Mouse (Mus musculus) gastrocnemius, adult 8-10 months (tissue): ENCODE results near the gene Vmn1r7. TPM values are rescaled to one million over a fixed set of nuclear protein-coding genes. Genes with fewer than 3 reads are reported as not detected.
"Not testable (repeated sequence)": the region's sequence is repeated elsewhere in the genome, so short reads cannot be mapped to it uniquely, and the experiment has no call there.

ENCODE experiments used
- DNase-seq, 2 experiments: peaks; one replicate each; pipeline ENCODE4 v3.0.0; 2022; ENCODE audit warnings: low spot score in 2 of 2
- total RNA-seq, 4 experiments: library from RNA; stranded (reverse); gene quantifications; 2 replicates each; pipeline ENCODE4 v1.2.4; 2022

Gene Vmn1r7
- total RNA-seq = not detected

- not testable (repeated sequence) for DNase-seq
These were observed at the start of gene Vmn1r7 for GRCm38 (mm10) chr6:57025224-57025623. Gene Vmn1r7 (minus strand): TSS chr6:57025324.

GRCm38 (mm10) chr6:57066487-57066886 is 41.4 kb upstream of the Vmn1r7 start, which contains the start of gene Vmn1r9:
Gene Vmn1r9 (plus strand): TSS chr6:57066787.
- no peak for DNase-seq

GRCm38 (mm10) chr6:57063730-57064129 is 38.6 kb upstream of the Vmn1r7 start:
- DNase-seq = no peak

- DNase-seq = no peak
These were observed 9.6 kb upstream of the Vmn1r7 start for GRCm38 (mm10) chr6:57034674-57035073.

- no peak for DNase-seq
These were observed 6.9 kb upstream of the Vmn1r7 start, which contains the start of gene Vmn1r8 for GRCm38 (mm10) chr6:57031984-57032383. Gene Vmn1r8 (plus strand): TSS chr6:57032284.

GRCm38 (mm10) chr6:56996943-56997342 is 28.2 kb downstream of the Vmn1r7 start, which contains the start of gene Vmn1r6:
Gene Vmn1r6 (plus strand): TSS chr6:56997243.
- DNase-seq = no peak

Other genes with a start within 250 kb of the Vmn1r7 start
- gene Kbtbd2, start 227.5 kb downstream of the Vmn1r7 start, total RNA-seq = 10 to 100 TPM; 22.5 to 29.1 (median 23.6) TPM
- 10 to 100 TPM; 58.9 to 65.0 (median 60.8) TPM for gene Fkbp9, start 193.3 kb downstream of the Vmn1r7 start, total RNA-seq
- 10 to 100 TPM; 42.6 to 57.6 (median 54.1) TPM for gene Nt5c3, start 101.4 kb downstream of the Vmn1r7 start, total RNA-seq
- under 1 TPM in 1 of 4 experiments, not detected in 3; 0.19 TPM for gene Vmn1r4, start 101.3 kb downstream of the Vmn1r7 start, total RNA-seq
- gene Vmn1r5, start 55.1 kb downstream of the Vmn1r7 start, total RNA-seq = not detected
- not detected for gene Vmn1r6, start 28.1 kb downstream of the Vmn1r7 start, total RNA-seq
- not detected for gene Vmn1r8, start 7.0 kb upstream of the Vmn1r7 start, total RNA-seq
- not detected for gene Vmn1r9, start 41.5 kb upstream of the Vmn1r7 start, total RNA-seq
- gene Vmn1r10, start 84.1 kb upstream of the Vmn1r7 start, total RNA-seq = not detected
- not detected for gene Vmn1r11, start 108.1 kb upstream of the Vmn1r7 start, total RNA-seq
- gene Vmn1r12, start 131.6 kb upstream of the Vmn1r7 start, total RNA-seq = not detected
- gene Vmn1r13, start 178.0 kb upstream of the Vmn1r7 start, total RNA-seq = not detected
- not detected for gene Vmn1r14, start 206.4 kb upstream of the Vmn1r7 start, total RNA-seq
- gene Vmn1r15, start 232.6 kb upstream of the Vmn1r7 start, total RNA-seq = not detected